Mouse (Mus musculus) adrenal gland, adult (tissue): Measurements from ENCODE around the gene Spag6l.
"Not testable (repeated sequence)": the region's sequence is repeated elsewhere in the genome, so short reads cannot be mapped to it uniquely, and the experiment has no call there.

Experiments
- DNase-seq, 2 experiments: peaks; one replicate each; pipeline ENCODE4 v3.0.0; 2022 to 2023; ENCODE audit warnings: low spot score in 1 of 2; ENCODE audit not compliant: inconsistent age in 2 of 2

Spag6l gene

DNA sequence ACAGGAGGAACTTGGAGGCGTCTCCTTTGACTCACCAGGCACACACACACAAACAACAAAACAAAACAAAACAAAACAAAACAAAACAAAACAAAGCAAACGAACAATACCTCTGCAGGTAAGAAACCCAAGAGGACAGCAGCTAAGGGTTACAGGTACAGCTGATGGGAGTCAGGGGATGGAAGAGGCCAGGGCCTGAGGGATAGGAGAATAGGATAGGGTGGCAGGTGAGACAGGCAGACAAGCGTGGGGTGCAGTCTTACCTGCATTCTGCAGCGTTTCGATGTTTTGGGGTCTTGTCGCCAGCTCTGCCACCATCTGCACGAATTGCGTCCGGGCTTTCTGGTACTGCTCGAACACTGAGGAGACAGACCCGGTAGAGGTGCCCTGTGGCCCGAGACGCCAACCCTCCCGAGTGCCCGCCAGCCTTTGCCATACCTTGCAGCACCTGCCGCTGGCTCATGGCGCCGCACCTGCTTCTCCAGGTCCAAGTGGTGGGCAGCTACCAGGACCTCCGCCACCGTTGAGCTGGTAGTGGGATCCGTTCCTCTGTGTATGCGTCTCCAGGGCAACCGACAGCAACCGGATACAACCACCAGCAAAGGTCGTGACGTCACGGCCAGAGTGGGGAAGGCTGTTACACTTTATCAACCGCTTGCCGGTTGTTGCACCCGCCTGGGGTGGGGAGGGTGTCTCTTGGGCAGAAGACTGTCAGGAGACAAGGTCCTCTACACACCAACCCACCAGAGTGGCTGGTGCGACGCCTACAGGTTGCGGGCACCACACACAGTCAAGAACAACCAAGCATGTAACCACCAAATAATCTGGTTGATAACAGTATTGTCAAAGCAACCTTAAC is at the start of gene Spag6l:
Gene Spag6l (minus strand): TSS at position 700 of the 859 bp plus-strand sequence.
- DNase-seq, result peak; percentile 8 to 62

DNA sequence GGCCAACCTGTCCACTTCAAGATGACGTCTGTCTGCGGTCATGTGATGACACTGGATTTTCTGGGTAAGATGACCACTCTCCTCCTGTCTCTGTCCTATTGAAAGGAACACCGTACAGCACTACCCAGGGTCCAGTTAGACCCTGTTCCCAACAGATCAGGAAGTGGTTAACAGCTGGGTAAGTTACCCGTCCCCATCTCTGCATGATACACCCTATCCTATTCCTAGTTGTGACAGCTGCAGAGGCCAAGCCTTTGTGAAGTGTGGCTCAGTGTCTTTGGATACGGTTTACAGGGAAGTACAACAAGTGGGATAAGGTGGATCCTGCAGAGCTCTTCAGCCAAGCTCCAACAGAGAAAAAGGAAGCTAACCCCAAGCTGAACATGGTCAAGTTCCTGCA is 49.8 kb upstream of the Spag6l start:
- DNase-seq, result no peak

GRCm38 (mm10) chr16:16870617-16871331 is 41.5 kb upstream of the Spag6l start, which contains the start of the genes Top3b and Vpreb1:
Gene Top3b (plus strand): TSS chr16:16870736.
Gene Vpreb1 (minus strand): TSS chr16:16870843.
- DNase-seq, result peak; percentile 91 to 96

GRCm38 (mm10) chr16:16870241-16870616 is 41.0 kb upstream of the Spag6l start:
- no peak for DNase-seq

GRCm38 (mm10) chr16:16865696-16866561 is 36.7 kb upstream of the Spag6l start:
- DNase-seq, result no peak

GRCm38 (mm10) chr16:16865217-16865616 is 36.0 kb upstream of the Spag6l start:
- DNase-seq, result no peak

- DNase-seq, result no peak
These were observed 34.7 kb upstream of the Spag6l start, which contains the start of gene Igll1 for GRCm38 (mm10) chr16:16863978-16864377. Gene Igll1 (minus strand): TSS chr16:16863985.

GRCm38 (mm10) chr16:16862288-16862687 is 33.0 kb upstream of the Spag6l start:
- DNase-seq, result no peak

GRCm38 (mm10) chr16:16856731-16857476 is 27.6 kb upstream of the Spag6l start:
- no peak for DNase-seq

DNA sequence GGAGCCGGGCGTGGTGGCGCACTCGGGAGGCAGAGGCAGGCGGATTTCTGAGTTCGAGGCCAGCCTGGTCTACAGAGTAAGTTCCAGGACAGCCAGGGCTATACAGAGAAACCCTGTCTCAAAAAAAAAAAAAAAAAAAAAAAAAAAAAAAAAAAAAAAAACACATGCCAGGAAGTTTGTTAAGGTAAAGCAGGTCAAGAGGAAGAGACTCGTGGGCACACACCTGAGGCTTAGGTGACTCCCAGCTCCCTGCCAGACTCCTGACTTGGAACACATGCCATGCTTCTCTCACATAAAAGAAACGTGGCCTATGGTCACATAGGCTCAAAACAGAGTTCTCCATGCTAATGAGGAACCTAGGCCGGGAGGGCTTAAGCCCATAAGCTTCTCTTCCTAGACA is 26.8 kb upstream of the Spag6l start:
- not testable (repeated sequence) for DNase-seq

GRCm38 (mm10) chr16:16855541-16855940 is 26.3 kb upstream of the Spag6l start:
- no peak for DNase-seq

- DNase-seq, result peak; percentile 54 to 88
These were observed 25.6 kb upstream of the Spag6l start for GRCm38 (mm10) chr16:16854836-16855235.

DNA sequence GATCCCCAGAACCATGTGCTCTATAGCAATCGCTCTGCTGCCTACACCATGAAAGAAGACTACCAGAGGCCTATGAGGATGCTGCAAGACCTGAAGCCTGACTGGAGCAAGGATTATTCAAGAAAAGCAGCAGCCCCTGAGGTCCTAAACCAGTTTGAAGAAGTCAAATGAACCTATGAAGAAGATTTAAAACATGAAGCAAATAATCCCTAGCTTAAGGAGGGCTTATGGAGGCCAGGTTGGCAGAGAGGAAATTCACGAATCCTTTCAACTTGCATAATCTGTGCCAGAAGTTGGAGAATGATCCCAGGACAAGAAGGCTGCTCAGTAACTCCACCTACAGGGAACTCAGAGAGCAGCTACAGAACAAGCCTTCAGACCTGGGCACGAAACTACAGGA is 23.2 kb upstream of the Spag6l start:
- no peak for DNase-seq

DNA sequence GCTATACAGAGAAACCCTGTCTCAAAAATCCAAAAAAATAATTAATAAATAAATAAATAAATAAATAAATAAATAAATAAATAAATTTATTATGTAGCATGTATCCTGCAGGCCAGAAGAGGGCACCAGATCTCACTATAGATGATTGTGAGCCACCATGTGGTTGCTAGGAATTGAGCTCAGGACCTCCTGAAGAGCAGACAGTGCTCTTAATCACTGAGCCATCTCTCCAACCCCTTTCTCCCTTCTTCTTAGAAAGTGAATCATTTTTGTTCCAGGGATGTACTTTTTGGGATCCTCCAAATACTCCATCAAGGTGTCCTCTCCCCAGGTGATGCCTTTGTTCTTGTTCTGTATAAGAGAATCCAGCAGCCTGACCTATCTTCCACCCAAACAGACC is 19.9 kb upstream of the Spag6l start:
- DNase-seq, result no peak

GRCm38 (mm10) chr16:16829671-16830070 is 415 bp upstream of the Spag6l start:
- DNase-seq, result no peak

- no peak for DNase-seq
These were observed 3.0 kb downstream of the Spag6l start for GRCm38 (mm10) chr16:16826223-16826622.

- DNase-seq, result no peak
These were observed 3.8 kb downstream of the Spag6l start for GRCm38 (mm10) chr16:16825476-16825875.

GRCm38 (mm10) chr16:16806325-16806724 is 22.9 kb downstream of the Spag6l start:
- DNase-seq, result no peak
